Mouse (Mus musculus): Measurements from ENCODE around the gene Pdcd7. TPM values are rescaled to one million over a fixed set of nuclear protein-coding genes. Genes with fewer than 3 reads are reported as not detected.
A peak's percentile ranks its signal among the peaks of the same experiment; 100 is the strongest.

The Pdcd7 gene
- total RNA-seq, 2 experiments from 2014 or later, result 10.3 to 12.6 TPM

DNA sequence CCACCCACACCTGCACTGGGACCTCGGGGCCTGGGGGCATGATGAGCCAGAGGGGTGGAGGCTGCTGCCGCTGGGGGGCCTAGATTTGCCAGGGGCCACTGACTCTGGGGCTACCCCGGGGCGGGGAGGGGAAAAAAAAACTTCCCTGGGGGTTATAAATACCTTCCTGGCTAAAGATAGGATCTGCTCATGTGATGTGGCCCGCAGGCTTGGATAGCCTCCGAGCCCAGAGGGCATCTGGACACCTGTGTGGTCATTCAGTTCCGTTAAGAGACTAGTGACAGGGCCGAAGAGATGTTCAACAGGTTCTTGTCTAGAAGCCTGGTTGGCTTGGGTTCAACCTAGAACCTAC is 45.7 kb downstream of the Pdcd7 start, which contains the start of gene Kbtbd13:
Gene Kbtbd13 (minus strand): TSS at position 40 of the 352 bp plus-strand sequence.
- DNase-seq, result peak in 1 of 2 experiments; percentile 39
- intact Hi-C loops (cut with DNase I), result no loop called here

DNA sequence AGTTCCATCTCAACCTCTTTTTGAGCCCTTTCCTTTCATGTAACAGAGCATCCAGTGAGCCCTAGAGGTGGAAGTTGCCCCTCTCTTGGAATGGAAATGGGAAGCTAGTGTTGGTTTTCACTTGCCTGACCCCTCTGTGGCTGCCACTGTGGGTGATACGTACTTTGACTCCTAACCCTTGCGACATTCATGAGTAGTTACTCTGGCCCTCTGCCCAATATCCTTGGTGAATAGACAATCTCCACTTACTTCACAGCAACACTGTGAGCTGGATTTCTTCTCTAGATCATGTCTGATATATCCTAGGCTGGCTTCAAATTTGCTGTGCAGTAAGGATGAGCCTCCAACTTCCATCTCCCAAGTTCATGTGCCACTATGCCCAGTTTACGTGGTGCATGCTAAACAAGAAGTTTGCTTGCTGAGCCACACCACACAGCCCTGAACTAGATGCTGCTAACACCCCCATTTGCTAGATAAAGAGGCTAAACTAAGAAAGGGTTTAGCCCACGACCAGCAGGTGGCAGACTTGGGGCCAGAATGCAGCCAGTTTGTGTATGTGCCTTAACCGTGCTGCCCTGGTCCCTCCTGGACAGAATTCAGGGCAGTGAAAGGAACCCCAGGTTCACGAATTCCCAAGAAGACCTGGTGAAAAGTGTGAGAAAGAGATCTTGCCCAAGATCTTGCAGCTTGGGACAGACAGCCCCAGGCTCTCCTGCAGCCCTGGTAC is 46.9 kb downstream of the Pdcd7 start:
- DNase-seq, result peak; percentile 64 to 72
- intact Hi-C loops (cut with DNase I), result loop anchor here (2.0 kb wide), 1 partner anchor 38 kb away; no protein-coding TSS in a partner anchor

DNA sequence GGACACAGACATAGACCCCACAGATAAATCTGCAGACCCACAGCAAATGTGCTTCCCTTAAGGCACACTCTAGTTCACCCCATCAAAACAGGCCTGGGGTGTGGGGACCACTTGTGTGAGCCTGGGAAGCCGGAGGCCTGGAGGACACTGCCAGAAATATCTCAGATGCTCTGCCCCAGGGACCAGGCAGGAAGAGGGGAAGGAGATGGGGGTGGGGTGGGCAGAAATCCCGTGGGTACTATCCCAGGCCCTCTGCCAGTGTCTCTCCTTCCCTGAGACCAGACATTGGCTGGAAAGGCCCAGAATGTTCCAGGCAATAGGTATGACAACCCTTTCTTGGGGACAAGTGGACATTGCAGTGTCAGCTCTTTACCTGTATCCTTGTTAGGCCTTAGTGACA is 47.7 kb downstream of the Pdcd7 start:
- no peak for DNase-seq
- intact Hi-C loops (cut with DNase I), result loop anchor here (2.0 kb wide), 1 partner anchor 37 kb away; no protein-coding TSS in a partner anchor

DNA sequence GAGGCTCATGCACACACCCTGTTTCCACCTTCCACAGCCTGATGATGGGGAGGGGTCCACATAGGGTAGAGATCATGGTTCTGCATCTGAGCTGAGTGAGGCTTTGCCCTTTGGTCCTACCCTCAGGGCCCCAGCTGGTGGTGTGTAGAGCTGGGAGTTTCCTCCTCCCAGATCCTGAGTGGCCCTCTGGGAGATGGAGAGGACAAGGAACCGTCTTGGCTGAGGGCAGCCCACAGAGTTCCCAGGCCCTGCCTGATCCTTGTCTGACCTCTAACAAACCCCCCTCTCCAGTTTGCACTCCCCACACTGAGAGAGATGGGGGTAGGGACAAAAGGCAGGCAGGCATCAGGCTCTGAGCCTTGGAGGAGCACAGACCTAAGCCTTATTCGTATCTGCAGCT is 48.5 kb downstream of the Pdcd7 start:
- DNase-seq, result no peak
- intact Hi-C loops (cut with DNase I), result no loop called here

DNA sequence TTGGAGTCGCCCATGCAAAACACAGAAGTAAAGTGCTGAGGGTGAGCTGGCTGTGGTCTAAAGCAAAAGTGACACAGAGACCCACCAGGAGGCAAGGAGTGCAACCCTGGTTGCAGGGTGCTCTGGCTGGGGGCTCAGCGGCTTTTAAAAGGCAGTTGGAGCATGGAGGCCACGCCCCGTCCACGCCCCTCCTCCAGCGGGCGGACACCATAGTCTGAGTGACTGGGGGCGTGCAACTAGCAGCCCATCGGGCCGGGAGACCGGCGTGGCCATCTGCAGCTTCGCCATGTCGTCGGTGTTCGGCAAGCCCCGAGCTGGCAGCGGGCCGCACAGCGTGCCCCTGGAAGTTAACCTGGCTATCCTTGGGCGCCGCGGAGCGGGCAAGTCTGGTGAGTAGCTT is 52.4 kb downstream of the Pdcd7 start, which contains the start of gene Rasl12:
Gene Rasl12 (plus strand): TSS at position 228 of the 400 bp plus-strand sequence.
- intact Hi-C loops (cut with DNase I), result loop anchor here (2.0 kb wide), 1 partner anchor 15 kb away; no protein-coding TSS in a partner anchor
- peak; percentile 66 to 67 for DNase-seq

DNA sequence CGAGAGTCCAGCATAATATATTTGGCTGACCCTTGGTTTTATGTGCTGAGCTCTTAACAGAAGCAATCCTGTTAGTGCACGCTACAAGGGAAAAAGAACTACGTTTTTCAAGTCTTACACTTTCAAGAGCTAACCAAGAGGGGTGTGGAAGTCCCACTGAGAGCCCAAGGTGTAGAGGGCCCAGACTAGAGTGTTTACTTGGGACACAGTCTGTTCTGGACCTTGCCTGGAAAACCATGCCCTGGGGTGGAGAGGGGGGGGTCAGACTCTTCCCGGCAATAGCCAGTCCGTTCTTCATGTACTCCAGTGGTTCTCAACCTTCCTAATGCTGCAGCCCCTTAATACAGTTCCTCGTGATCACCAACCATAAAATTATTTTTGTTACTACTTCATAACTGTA is 54.0 kb downstream of the Pdcd7 start:
- intact Hi-C loops (cut with DNase I), result loop anchor here (2.0 kb wide), 1 partner anchor 13 kb away; no protein-coding TSS in a partner anchor
- no peak for DNase-seq

DNA sequence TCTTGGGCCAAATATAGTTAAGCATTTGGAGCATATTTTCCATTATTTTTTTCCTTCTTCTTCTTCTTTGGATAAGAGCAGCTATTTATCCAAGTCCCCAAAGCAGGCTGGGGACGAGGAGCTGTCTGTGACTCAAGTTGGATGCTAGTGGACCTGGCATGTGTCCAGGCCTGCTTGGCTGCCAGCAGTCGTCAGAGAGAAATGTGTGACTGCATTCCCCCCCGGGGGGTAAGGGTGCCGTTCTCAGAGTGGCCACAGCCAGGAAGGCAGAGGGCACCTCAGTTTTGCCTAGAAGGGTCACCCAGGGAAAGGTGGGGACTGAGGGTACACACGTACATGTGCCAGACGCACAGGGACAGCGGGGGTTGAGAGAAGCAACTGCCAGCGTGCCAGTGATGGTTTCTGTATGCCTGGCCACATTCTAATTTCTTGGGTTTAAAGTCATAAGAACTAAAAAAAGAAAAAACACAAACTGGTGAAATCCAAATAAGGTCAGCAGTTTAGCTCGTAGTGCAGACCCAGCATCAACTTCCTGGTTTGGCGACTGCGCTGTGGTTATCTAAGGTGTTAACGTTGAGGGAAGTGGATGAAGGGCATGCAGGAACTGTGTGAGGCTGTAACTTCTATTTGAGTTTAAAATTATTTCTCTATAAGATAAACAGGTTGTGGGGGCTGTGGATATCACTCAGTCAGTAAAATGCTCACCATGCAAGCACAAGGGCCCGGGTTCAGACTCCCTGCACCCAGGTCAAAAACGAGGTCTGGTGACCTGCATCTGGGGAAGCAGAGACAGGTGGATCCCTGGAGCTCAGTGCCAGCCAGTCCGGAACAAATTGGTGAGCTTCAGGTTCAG is 58.7 kb downstream of the Pdcd7 start:
- intact Hi-C loops (cut with DNase I), result no loop called here
- DNase-seq, result peak; percentile 81

DNA sequence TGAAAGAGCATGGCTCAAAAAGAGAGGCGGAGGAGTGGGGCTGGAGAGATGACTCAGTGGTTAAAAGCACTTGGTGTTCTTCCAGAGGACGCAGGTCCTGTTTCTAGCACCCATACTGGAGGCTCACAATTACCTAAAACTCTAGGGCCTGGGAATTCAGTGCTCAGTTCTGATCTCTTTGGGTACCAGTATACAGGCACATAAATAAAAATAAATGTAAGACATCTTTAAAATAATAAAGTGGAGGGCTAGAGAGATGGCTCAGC is 59.2 kb downstream of the Pdcd7 start:
- DNase-seq, result no peak
- intact Hi-C loops (cut with DNase I), result no loop called here

DNA sequence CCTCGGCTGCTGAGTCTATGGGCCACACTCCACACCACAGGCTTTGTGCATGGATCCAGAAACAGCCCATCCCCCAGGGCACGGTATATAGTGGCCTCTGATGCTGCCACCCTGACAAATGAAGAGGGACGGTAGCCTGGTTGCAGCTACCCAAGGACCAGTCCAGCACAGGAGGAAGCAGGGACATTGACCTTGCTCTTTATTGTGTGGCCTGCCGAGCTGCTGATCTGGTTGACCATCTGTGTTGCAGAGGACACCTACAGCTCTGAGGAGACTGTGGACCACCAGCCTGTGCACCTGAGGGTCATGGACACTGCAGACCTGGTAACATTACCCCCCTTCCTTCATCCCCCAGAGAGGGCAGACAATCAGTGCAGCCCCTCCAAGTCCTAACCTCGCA is 61.4 kb downstream of the Pdcd7 start:
- DNase-seq, result no peak
- intact Hi-C loops (cut with DNase I), result no loop called here

DNA sequence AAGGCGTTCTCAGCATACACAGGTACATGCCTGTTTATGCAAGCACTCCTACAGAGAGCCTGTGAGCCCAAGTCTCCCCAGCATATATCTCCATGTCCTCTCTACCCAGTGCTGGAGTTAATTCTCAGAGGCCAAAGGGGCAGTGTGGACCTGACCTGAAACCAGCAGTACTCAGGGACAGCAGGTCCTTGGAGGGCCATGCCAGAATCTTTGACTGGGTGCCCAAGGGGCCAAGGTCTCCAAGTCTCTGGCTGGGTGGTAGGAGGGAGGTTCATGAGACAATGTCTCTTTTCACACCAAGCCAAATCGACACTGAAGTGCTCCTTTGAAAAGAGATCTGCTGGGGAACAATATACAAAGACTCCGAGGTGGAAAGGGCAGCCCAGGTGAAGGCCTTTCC is 62.0 kb downstream of the Pdcd7 start:
- intact Hi-C loops (cut with DNase I), result no loop called here
- no peak for DNase-seq

DNA sequence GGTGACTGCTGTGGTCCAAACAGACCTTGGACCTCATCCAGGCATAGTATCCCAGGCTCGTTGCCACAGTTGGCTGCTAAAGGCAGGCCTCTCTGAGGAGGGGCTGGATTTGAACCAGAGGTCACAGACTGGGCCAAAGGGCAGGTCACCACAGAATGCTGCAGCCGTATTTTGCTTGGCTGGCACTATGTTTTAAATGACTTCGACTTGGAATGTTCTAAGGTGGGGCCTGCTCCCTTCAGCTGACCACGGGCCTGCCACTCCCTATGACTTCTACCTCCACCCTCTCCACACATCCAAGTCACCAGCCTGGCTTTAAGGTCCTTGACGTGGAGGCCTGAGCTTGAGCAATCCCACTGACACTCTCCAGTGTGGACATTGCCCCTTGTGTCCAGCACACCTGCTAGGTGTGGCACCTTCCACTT is 63.0 kb downstream of the Pdcd7 start:
- DNase-seq, result peak in 1 of 2 experiments; percentile 32
- intact Hi-C loops (cut with DNase I), result no loop called here

Other genes starting within 250 kb of the Pdcd7 start
- 10 to 100 TPM; 24.4 to 26.6 TPM for gene Igdcc4, start 244.6 kb upstream of the Pdcd7 start, total RNA-seq (2021)
- gene Igdcc3, start 204.9 kb upstream of the Pdcd7 start, total RNA-seq (2021), result under 1 TPM; 0.10 to 0.26 TPM
- gene Parp16, start 150.8 kb upstream of the Pdcd7 start, total RNA-seq (2021), result 1 to 10 TPM; 3.4 to 4.0 TPM
- gene Cilp, start 80.9 kb upstream of the Pdcd7 start, total RNA-seq (2021), result 10 to 100 TPM; 13.6 to 24.2 TPM
- 10 to 100 TPM; 46.9 to 65.0 TPM for gene Clpx, start 51.8 kb upstream of the Pdcd7 start, total RNA-seq (2021)
- under 1 TPM in 1 of 2 experiments, not detected in 1; 0.56 TPM for gene Ubap1l, start 14.9 kb downstream of the Pdcd7 start, total RNA-seq (2021)
- gene Kbtbd13, start 45.5 kb downstream of the Pdcd7 start, total RNA-seq (2021), result 1 to 10 TPM; 6.7 to 8.9 TPM
- gene Rasl12, start 52.4 kb downstream of the Pdcd7 start, total RNA-seq (2021), result 1 to 10 TPM; 3.2 to 3.8 TPM
- gene Slc51b, start 76.9 kb downstream of the Pdcd7 start, total RNA-seq (2021), result not detected
- gene Mtfmt, start 89.7 kb downstream of the Pdcd7 start, total RNA-seq (2021), result 1 to 10 TPM; 4.3 to 4.7 TPM
- gene Spg21, start 114.8 kb downstream of the Pdcd7 start, total RNA-seq (2021), result 1 to 10 TPM; 7.9 to 8.8 TPM
- not detected for gene Ankdd1a, start 174.1 kb downstream of the Pdcd7 start, total RNA-seq (2021)
- gene Plekho2, start 233.9 kb downstream of the Pdcd7 start, total RNA-seq (2021), result 1 to 10 TPM; 5.2 to 5.9 TPM
- under 1 TPM in 1 of 2 experiments, not detected in 1; 0.92 TPM for gene Pif1, start 241.1 kb downstream of the Pdcd7 start, total RNA-seq (2021)

Data from gastrocnemius, postnatal 36 days (tissue).